Mouse (Mus musculus) gastrocnemius, adult 18-20 months (tissue): ENCODE data around the gene Lrp2. TPM values are rescaled to one million over a fixed set of nuclear protein-coding genes. Genes with fewer than 3 reads are reported as not detected.

Experiments used
- DNase-seq: peaks from one replicate; pipeline ENCODE4 v3.0.0; 2021; ENCODE audit warnings: low spot score
- total RNA-seq, 2 experiments: library from RNA; stranded (reverse); gene quantifications; 2 replicates each; pipeline ENCODE4 v1.2.3; 2021

Lrp2 gene
- total RNA-seq, 2 experiments from 2014 or later, result 0.30 TPM; not detected in 1

GRCm38 (mm10) chr2:69405692-69406091 lies 180.2 kb downstream of the Lrp2 start:
- no peak for DNase-seq

GRCm38 (mm10) chr2:69402309-69402708 lies 183.6 kb downstream of the Lrp2 start:
- no peak for DNase-seq

GRCm38 (mm10) chr2:69401891-69402290 lies 184.0 kb downstream of the Lrp2 start:
- no peak for DNase-seq

- no peak for DNase-seq
Observed at GRCm38 (mm10) chr2:69400866-69401604, 184.8 kb downstream of the Lrp2 start.

- DNase-seq, result no peak
Observed at GRCm38 (mm10) chr2:69396760-69397435, 189.0 kb downstream of the Lrp2 start.

GRCm38 (mm10) chr2:69395597-69396248 lies 190.1 kb downstream of the Lrp2 start:
- no peak for DNase-seq

- DNase-seq, result no peak
Observed at GRCm38 (mm10) chr2:69393947-69394346, 191.9 kb downstream of the Lrp2 start.

- no peak for DNase-seq
Observed at GRCm38 (mm10) chr2:69386118-69386871, 199.6 kb downstream of the Lrp2 start.

GRCm38 (mm10) chr2:69382838-69383237 lies 203.0 kb downstream of the Lrp2 start:
- no peak for DNase-seq

GRCm38 (mm10) chr2:69381740-69382139 lies 204.1 kb downstream of the Lrp2 start:
- DNase-seq, result no peak

- no peak for DNase-seq
Observed at GRCm38 (mm10) chr2:69380281-69380680, 205.6 kb downstream of the Lrp2 start, which contains the start of gene Dhrs9. TSS of gene Dhrs9 (plus strand) at chr2:69380445.

GRCm38 (mm10) chr2:69379801-69380200 lies 206.1 kb downstream of the Lrp2 start:
- DNase-seq, result no peak

- no peak for DNase-seq
Observed at GRCm38 (mm10) chr2:69376780-69377179, 209.1 kb downstream of the Lrp2 start.

Other genes with a start within 250 kb of the Lrp2 start
- under 1 TPM in 1 of 2 experiments, not detected in 1; 0.14 TPM for gene Abcb11, start 243.4 kb downstream of the Lrp2 start, total RNA-seq
- gene Dhrs9, start 205.6 kb downstream of the Lrp2 start, total RNA-seq, result under 1 TPM in 1 of 2 experiments, not detected in 1; 0.05 TPM
- 1 to 10 TPM; 3.4 TPM for gene Bbs5, start 61.1 kb upstream of the Lrp2 start, total RNA-seq
- gene Klhl41, start 84.1 kb upstream of the Lrp2 start, total RNA-seq, result 100 to 1,000 TPM; 665 to 708 TPM
- gene Fastkd1, start 127.5 kb upstream of the Lrp2 start, total RNA-seq, result 10 to 100 TPM; 16.0 to 16.2 TPM
- 10 to 100 TPM; 29.0 to 34.0 TPM for gene Ppig, start 136.5 kb upstream of the Lrp2 start, total RNA-seq
- under 1 TPM; 0.45 to 0.50 TPM for gene Ccdc173, start 203.5 kb upstream of the Lrp2 start, total RNA-seq
- gene Phospho2, start 203.6 kb upstream of the Lrp2 start, total RNA-seq, result 10 to 100 TPM; 18.6 to 20.7 TPM
- gene Klhl23, start 235.9 kb upstream of the Lrp2 start, total RNA-seq, result 10 to 100 TPM in 1 of 2 experiments, 1 to 10 TPM in 1; 6.8 to 14.5 TPM